Mouse (Mus musculus): ENCODE measurements at regions not wholly inside any gene's neighbourhood (a gene's known extent, or its start where the extent isn't known, plus 50 kb on each side); places are given as distances from the start of the nearest gene placed in this dataset.
"Not testable (repeated sequence)": the region's sequence is repeated elsewhere in the genome, so short reads cannot be mapped to it uniquely, and the experiment has no call there.

GRCm38 (mm10) chr12:39715120-39715519, 322.7 kb downstream of the Arl4a start:
- DNase-seq: no peak

DNA sequence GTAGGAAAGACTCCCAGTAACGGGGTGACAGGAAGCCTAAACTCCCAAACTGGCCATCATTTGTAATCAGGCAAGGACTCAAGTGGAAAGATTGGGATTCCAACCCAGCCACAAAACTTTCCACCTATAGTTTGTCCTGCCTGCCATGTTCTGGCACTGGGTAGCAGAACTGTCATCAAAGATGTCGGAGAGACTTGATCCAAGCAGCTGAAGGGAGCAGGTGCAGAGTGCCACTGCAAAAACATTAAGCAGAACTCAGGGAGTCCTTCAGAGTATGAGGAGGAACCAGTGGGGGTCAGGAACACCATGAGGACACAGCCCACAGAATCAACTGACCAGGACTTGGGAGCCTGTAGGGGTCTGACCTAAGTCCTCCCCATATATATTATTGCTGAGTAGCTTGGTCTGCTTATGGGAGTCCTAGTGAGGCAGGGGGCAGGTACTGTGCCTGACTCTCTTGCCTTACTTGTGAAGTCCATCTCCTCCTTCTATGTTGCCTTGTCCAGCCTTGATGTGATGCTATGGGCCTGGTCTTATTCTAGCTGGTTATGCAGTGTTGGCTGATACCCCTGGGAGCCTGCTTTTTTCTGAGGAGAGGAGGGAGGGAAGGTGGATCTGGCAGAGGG, 323.5 kb downstream of the Arl4a start:
- DNase-seq: no peak

DNA sequence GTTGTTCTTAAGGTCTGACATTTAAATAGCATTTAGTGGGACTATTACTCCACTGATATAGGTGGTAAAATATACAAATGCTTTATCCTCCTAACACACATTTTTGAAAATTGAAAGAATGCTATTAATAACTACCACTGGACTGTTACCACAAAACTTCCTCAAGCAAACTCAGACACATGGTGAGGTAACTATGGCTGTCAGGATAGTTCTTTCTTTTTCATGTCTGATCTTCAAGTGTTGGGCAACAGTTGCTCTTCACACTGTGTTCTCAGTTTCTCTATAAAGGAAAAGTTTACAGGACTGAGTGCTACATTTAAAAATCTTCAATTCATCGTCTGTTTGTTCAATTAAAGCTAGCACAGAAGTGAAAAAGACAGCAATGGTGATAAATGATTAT, 326.0 kb downstream of the Arl4a start:
- DNase-seq: no peak

DNA sequence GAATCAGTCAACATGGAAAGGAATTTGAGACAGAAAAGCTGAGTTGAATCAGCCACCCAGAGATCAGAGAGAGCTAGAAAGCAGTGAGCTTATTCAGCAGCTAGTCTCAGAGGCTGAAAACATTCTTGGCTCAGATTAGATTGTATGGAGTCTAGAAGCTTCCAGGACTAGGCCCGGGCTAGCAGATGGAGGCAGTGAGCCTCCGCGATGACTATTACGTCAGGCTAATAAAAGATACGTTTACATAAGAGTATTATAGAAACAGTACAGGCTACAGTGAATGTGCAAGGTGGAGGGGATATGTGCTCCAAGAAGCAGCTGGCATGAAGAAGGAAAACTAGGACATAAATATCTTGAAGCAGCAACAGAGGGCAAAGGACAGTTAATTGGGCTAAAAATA, 328.0 kb downstream of the Arl4a start:
- DNase-seq: no peak

DNA sequence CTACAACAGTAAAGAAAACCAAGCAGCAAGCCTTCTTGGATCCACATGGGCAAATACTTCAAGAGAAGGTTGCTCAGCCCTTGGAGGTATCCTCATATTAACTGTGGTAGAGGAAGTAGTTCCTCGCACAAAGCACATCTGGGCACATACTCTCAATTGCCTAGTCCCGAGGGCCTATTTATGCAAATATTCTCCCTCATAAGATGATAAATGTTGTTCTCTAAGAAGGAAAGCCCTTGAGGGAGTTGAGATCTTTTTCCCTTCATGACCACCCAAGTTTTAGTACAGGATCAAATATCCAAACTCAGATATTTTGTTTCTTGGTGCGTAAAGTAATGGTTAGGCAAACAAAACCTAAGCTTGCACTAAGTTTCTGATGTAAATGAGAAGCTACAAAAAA, 340.6 kb downstream of the Arl4a start:
- DNase-seq: no peak

GRCm38 (mm10) chr12:39695322-39695721, 342.5 kb downstream of the Arl4a start:
- no peak for DNase-seq

- DNase-seq: no peak
These were observed 345.8 kb downstream of the Arl4a start for GRCm38 (mm10) chr12:39692043-39692442.

- no peak for DNase-seq
These were observed 352.4 kb downstream of the Arl4a start for GRCm38 (mm10) chr12:39685399-39685798.

- no peak for DNase-seq
These were observed 355.7 kb downstream of the Arl4a start for GRCm38 (mm10) chr12:39682121-39682520.

GRCm38 (mm10) chr12:39675608-39676007, 362.2 kb downstream of the Arl4a start:
- DNase-seq: no peak

DNA sequence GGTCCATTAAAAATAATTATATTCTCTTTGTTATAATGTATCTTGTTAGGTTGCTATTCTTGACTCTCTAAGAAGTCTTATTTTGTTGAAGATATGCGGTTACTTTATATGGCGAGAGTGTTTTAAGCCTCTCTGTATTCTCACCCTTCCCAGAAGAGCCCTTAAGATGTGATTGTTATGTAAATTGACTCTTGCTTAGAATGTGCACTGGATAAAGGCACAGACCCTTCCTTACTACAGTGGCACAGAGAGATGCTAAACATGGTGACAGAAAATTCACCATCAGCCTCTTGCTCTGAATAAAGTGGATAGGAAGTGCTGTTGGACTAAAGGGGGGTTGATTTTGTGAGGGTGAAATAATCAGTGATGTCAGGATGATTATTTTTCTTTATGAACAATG, 370.1 kb downstream of the Arl4a start:
- no peak for DNase-seq

- DNase-seq: peak; percentile 69
These were observed 372.4 kb downstream of the Arl4a start for GRCm38 (mm10) chr12:39665448-39665847.

DNA sequence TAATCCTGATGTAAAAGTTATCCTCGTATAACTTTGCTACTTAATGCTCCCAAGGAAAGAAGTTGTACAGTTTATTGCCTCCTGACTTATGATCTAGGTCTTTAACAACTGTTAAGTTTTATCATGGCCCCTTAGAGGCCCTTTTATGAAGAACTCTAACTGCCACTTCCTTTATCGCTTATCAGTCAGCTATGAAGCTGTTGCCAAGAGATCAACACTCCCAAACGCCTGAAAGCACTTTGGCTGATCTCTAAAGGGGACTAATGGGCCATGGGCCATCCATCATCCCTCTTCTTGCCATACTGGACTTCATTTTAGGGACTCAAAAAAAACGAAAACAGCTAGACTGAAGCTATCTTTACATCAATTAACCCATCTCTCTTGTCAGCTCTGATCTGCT, 377.4 kb downstream of the Arl4a start:
- no peak for DNase-seq

DNA sequence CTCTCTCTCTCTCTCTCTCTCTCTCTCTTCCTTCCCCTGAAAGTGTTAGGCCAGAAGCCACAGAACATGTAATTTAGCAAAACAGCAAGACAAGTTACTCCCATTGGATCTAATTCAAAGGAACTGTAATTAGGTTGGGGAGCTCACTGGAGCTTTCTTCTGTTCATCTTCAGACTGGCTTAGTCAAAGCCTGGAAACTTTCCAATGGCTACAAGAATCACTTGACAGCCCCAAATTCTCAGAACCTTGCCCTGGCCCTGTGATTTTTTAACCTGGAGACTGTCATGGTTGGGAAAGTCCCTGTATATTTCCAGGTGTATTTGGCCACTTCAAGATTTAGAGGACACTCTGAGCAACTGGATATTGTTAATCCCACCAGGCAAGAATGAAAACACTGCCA, 381.2 kb downstream of the Arl4a start:
- no peak for DNase-seq

DNA sequence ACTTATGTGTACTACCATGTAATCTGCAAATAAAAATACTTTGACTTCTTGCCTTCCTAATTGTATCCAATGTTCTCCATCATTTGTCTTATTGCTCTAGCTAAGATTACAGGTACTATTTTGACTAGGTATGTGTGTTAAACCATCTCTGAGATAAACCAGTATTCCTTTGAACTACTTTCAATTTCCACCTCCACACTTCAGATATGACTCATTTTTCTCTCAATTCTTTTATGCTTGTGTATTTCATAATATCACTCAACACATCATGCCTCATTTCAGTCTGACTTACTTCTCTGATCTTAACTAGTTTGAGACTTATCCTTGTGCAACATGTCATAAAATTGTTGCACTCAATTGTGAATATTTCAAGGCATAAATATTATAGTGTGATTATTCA, 388.9 kb downstream of the Arl4a start:
- no peak for DNase-seq

DNA sequence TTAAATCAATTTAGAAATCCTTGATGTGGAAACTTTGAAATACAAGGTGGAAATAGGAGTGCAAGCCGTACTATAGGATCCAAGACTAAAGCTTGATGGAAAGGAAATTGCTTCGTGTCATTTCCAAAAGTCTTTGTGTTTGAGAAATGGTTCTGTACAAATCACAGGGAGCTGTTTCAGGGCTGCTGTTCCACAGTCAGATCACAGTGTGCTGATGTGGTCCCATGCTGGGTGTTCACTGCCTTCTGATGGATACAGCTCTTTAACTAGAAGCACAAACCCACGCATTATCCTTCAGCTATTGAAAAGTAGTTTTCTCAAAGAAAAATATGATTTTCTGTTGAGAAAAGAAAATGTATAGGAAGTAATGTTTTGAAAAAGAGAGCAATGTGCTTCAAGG, 391.3 kb downstream of the Arl4a start:
- DNase-seq: no peak

DNA sequence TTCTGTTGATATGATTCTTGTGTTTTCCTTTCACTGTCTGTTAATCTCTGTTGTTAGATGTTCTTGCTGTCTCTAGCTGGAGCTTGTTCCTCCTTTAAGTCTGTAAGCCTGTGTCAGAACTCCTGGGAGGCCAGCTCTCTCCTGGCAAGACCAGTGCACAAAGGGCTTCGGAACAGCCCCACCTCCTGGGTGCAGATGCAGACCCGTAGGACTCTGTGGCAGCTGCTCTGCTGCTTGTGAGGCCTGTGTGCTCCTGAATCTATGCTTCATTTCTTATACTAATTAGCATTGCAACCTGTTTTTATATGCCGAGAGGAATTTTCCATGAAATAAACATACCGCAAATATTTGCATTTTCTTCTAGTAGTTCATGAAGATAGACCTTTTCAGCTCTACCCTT, 392.2 kb downstream of the Arl4a start:
- DNase-seq: no peak

GRCm38 (mm10) chr12:39639246-39639645, 398.6 kb downstream of the Arl4a start:
- DNase-seq: no peak

GRCm38 (mm10) chr12:39634337-39634736, 403.5 kb downstream of the Arl4a start:
- no peak for DNase-seq

DNA sequence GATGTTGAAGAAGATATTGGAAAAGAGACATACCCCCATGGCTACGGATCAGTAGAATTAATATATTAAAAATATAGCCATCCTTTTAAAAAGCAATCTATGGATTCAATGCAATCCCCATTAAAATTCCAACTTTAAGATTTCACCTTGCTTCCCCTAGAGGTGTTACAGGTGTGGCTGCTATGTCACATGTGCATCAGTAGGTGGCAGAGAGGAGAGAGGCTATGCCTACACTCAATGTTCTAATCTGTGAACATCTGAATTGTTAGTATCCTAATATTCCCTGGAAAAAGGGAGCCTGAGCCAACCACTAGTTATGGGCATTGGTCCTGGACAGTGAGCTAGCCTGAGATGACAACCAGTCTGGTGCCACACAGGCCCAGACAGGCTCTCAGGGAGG, 416.6 kb downstream of the Arl4a start:
- no peak for DNase-seq

DNA sequence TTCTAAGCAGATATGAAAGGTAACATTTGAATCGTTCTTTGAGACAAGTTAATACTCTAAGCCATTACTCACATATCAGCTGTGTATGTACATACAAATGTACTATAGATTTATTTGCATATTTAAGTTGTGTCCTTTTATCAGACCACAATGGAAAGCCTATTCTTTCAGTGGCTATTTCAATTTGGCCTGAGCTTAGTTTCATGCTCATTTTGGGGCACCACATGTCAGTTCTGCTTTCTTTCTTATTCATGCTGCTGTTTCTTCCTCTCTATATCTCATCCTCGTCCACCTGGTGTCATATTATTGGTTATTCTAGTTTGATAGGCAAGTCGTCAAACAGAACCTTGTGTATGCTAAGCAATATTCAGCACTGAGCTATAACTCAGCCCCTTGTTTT, 432.5 kb downstream of the Arl4a start:
- no peak for DNase-seq

GRCm38 (mm10) chr12:39604723-39605122, 433.1 kb downstream of the Arl4a start:
- DNase-seq: no peak

GRCm38 (mm10) chr12:39594726-39595125, 443.1 kb downstream of the Arl4a start:
- DNase-seq: no peak

- DNase-seq: not testable (repeated sequence)
These were observed 444.0 kb downstream of the Arl4a start for GRCm38 (mm10) chr12:39593781-39594180.

Measured in adrenal gland, postnatal 36 days (tissue).